Mouse (Mus musculus) testis, adult 2 months (tissue): Measurements from ENCODE around the gene Rbfox3.

Experiments
- CTCF ChIP-seq: fragments of 200-500 bp; IDR thresholded peaks from 2 replicates; pipeline ENCODE4 v1.5.1; 2012; ENCODE audit warnings: low read depth, mild to moderate bottlenecking, inconsistent platforms, low read length, moderate library complexity; ENCODE audit not compliant: control insufficient read depth, insufficient read depth, insufficient replicate concordance
- POLR2A ChIP-seq: fragments of 200-500 bp; IDR thresholded peaks from 2 replicates; pipeline ENCODE4 v1.6.1; 2012; ENCODE audit warnings: low read depth, mild to moderate bottlenecking, inconsistent platforms, low read length, moderate library complexity; ENCODE audit not compliant: control insufficient read depth

GRCm38 (mm10) chr11:118927081-118927480, 15.7 kb upstream of the Rbfox3 start:
- TF ChIP-seq CTCF: no peak
- no peak for TF ChIP-seq POLR2A
